17 mouse cellular contexts compared by ENCODE assay signal in genomic region chr11:61075361-61076326, GRCm38 (mm10). TPM values are rescaled to one million over a fixed set of nuclear protein-coding genes. Genes with fewer than 3 reads are reported as not detected.
DNase-seq lines count a peak whose midpoint lies in the region; ATAC-seq and TF ChIP-seq lines count a peak whose summit lies in the region.
"Had no signal": no experiment of that assay in that cellular context is flagged by ENCODE, and none has a peak within 500 bp of the region (broad histone marks: within the 10 kb centered on the region; RNA-seq: fewer than 3 reads in every experiment).

No protein-coding gene starts in this region.

- intact Hi-C loops in heart, adult 2 months (cut with DNase I), result no loop called here

- H3K27ac ChIP-seq in heart, embryonic 12.5 days (ENCODE audit: poor library complexity, severe bottlenecking), result no peak overlapping the region
- no peak overlapping the region for H3K27ac ChIP-seq in heart, adult 2 months
- H3K27ac ChIP-seq: hindbrain, embryonic 12.5 days; limb, embryonic 15.5 days; macrophage; neural tube, embryonic 12.5 days had no signal

- 0 out of 2 replicates have a peak overlapping the region, but pooled peaks have one; percentile 2 for H3K9ac ChIP-seq in heart, embryonic 12.5 days
- no peak overlapping the region for H3K9ac ChIP-seq in heart, adult 2 months (ENCODE audit: low read depth, low read length)
- H3K9ac ChIP-seq: forebrain, postnatal 0 days; hindbrain, embryonic 12.5 days; limb, embryonic 15.5 days; neural tube, embryonic 12.5 days had no signal

- H3K9me3 ChIP-seq in heart, embryonic 12.5 days (replicated peaks), result no peaks in the 10 kb centered on the region
- H3K9me3 ChIP-seq: hindbrain, embryonic 12.5 days; limb, embryonic 15.5 days; neural tube, embryonic 12.5 days had no signal

- no peaks in the 10 kb centered on the region for H3K27me3 ChIP-seq in heart, embryonic 12.5 days (replicated peaks)
- H3K27me3 ChIP-seq in heart, adult 2 months (ENCODE audit: control insufficient read depth, insufficient read depth, low read length), result no peaks in the 10 kb centered on the region
- H3K27me3 ChIP-seq: hindbrain, embryonic 12.5 days; limb, embryonic 15.5 days; neural tube, embryonic 12.5 days had no signal

- no peak for TF ChIP-seq POLR2A in heart, adult 2 months (IDR thresholded peaks at IDR 0.05; ENCODE audit: insufficient read depth, low read depth, low read length)

- TF ChIP-seq EP300 in heart, adult 2 months (IDR thresholded peaks at IDR 0.05; ENCODE audit: insufficient read depth, low read depth, low read length), result no peak

- H3K4me2 ChIP-seq in heart, embryonic 12.5 days, result 0 out of 2 replicates have a peak overlapping the region, but pooled peaks have one; percentile 9
- H3K4me2 ChIP-seq: hindbrain, embryonic 12.5 days; limb, embryonic 15.5 days; neural tube, embryonic 12.5 days had no signal

- H3K4me3 ChIP-seq in heart, embryonic 12.5 days, result no peak overlapping the region
- H3K4me3 ChIP-seq in heart, adult 2 months, result no peak overlapping the region
- H3K4me3 ChIP-seq: hindbrain, embryonic 12.5 days; limb, embryonic 15.5 days; neural tube, embryonic 12.5 days had no signal

- H3K36me3 ChIP-seq in heart, embryonic 12.5 days, result no peaks in the 10 kb centered on the region
- H3K36me3 ChIP-seq in heart, adult 2 months (ENCODE audit: control insufficient read depth, insufficient read depth, low read length), result no peaks in the 10 kb centered on the region
- H3K36me3 ChIP-seq: hindbrain, embryonic 12.5 days; limb, embryonic 15.5 days; neural tube, embryonic 12.5 days had no signal

- no peak for DNase-seq in heart, adult 2 months
- peak; percentile 16 for DNase-seq in c-Kit-positive CD71-negative TER-119-negative erythroid progenitor cells, embryonic 14.5 days (ENCODE audit: low read depth)
- peak; percentile 29 for DNase-seq in large intestine, adult 2 months (ENCODE audit: low read depth, low spot score)
- no peak for DNase-seq in embryo, embryonic 10 days (ENCODE audit: low spot score)
- DNase-seq in lung, postnatal 14 days, result no peak
- DNase-seq in layer of hippocampus, adult 9-11 months, result no peak
- DNase-seq: adrenal gland, postnatal 10 days; B cell, adult 2 months; forebrain, postnatal 0 days; kidney, adult 2 months had no signal

- H3K4me1 ChIP-seq in heart, embryonic 12.5 days (replicated peaks), result peaks cover 34% of the 10 kb centered on the region
- peaks cover 4% of the 10 kb centered on the region; the same call in 1 of the 2 replicates for H3K4me1 ChIP-seq in heart, adult 2 months (ENCODE audit: control insufficient read depth, insufficient read depth, low read length)
- H3K4me1 ChIP-seq: neural tube, embryonic 12.5 days had no signal

- no peaks in the 10 kb centered on the region for H3K79me2 ChIP-seq in heart, adult 2 months (replicated peaks; ENCODE audit: control insufficient read depth, insufficient read depth, low read length)

- WGBS in heart, embryonic 12.5 days, result 37% methylated on average over 15 of the region's 15 CpGs
- WGBS in heart, adult 2 months, result 43% methylated on average over 15 of the region's 15 CpGs
- WGBS in large intestine, adult 2 months, result 39% methylated on average over 15 of the region's 15 CpGs

- ATAC-seq in heart, embryonic 12.5 days (ENCODE audit: insufficient number of reproducible peaks, low FRiP score), result peak; percentile 60; the same call in 1 of the 2 replicates
- ATAC-seq in megakaryocyte-erythroid progenitor cell, adult 5-6 weeks (replicated peaks; ENCODE audit: low FRiP score, low TSS enrichment, poor library complexity, severe bottlenecking), result peak; percentile 92
- ATAC-seq: forebrain, postnatal 0 days; midbrain, embryonic 16.5 days had no signal

- no peak for TF ChIP-seq CTCF in heart, adult 2 months (IDR thresholded peaks at IDR 0.05)

RNA-seq across cellular contexts. Expression of gene Tnfrsf13b, which starts 50.9 kb away (rescaled TPM):
- 1.5 and 2.2 TPM in 2 replicates for polyA plus RNA-seq in heart, embryonic 12.5 days (2016; fragmentation: Nextera tagmentation; extraction: Ambion mirVana)
- under 1 TPM; 0.25 to 0.70 TPM for total RNA-seq in heart, adult 2 months (2021)
- polyA plus RNA-seq in heart, adult 2 months (2012; rRNA removed), result 1.5 and 4.4 TPM in 2 replicates
- polyA plus RNA-seq in large intestine, adult 2 months (2012; rRNA removed), result 12.8 and 26.9 TPM in 2 replicates
- total RNA-seq in megakaryocyte-erythroid progenitor cell, adult 5-6 weeks (2014; fragmentation: Nextera tagmentation), result 2.3 TPM in 2 replicates
- total RNA-seq in megakaryocyte-erythroid progenitor cell, adult 5-6 weeks (2017), result 12.5 and 15.5 TPM in 2 replicates

RNA-seq across cellular contexts. Expression of gene Kcnj12, which starts 53.3 kb away (rescaled TPM):
- polyA plus RNA-seq in heart, embryonic 12.5 days (2016; fragmentation: Nextera tagmentation; extraction: Ambion mirVana), result 3.8 and 4.3 TPM in 2 replicates
- 10 to 100 TPM; 26.7 to 35.7 TPM for total RNA-seq in heart, adult 2 months (2021)
- 29.5 and 42.6 TPM in 2 replicates for polyA plus RNA-seq in heart, adult 2 months (2012; rRNA removed)
- polyA plus RNA-seq in large intestine, adult 2 months (2012; rRNA removed), result 0.58 and 1.2 TPM in 2 replicates
- not detected in 2 replicates for total RNA-seq in megakaryocyte-erythroid progenitor cell, adult 5-6 weeks (2014; fragmentation: Nextera tagmentation)
- total RNA-seq in megakaryocyte-erythroid progenitor cell, adult 5-6 weeks (2017), result not detected in 2 replicates
- polyA plus RNA-seq: macrophage had no signal

Comparison
In these comparisons a context has a peak if more than half of its experiments do, and no peak if none do; other contexts are left out.
1. DNase-seq: peak in c-Kit-positive CD71-negative TER-119-negative erythroid progenitor cells, embryonic 14.5 days (single experiment) and large intestine, adult 2 months (single experiment); none in heart, adult 2 months (0 of 2), embryo, embryonic 10 days (single experiment), lung, postnatal 14 days (single experiment) and layer of hippocampus, adult 9-11 months (single experiment).